Mouse (Mus musculus) small intestine, adult 2 months (tissue): ENCODE data around the gene Thbd.

Experiments
- CTCF ChIP-seq: fragments of 200-500 bp; IDR thresholded peaks from 2 replicates; pipeline ENCODE4 v1.5.1; 2012; ENCODE audit warnings: low read depth, mild to moderate bottlenecking, control low read depth, inconsistent platforms, low read length, moderate library complexity, mixed read lengths; ENCODE audit not compliant: insufficient replicate concordance, insufficient read length; ENCODE audit errors: extremely low read depth
- POLR2A ChIP-seq: fragments of 200-500 bp; IDR thresholded peaks from 2 replicates; pipeline ENCODE4 v1.6.1; 2012; ENCODE audit warnings: low read depth, mild to moderate bottlenecking, control low read depth, inconsistent platforms, low read length, moderate library complexity

- TF ChIP-seq CTCF (no peak), POLR2A (no peak)
Measured at GRCm38 (mm10) chr2:148455341-148455740, 47.4 kb upstream of the Thbd start.
